Mouse (Mus musculus): Measurements from ENCODE around the gene Lamtor4. TPM values are rescaled to one million over a fixed set of nuclear protein-coding genes. Genes with fewer than 3 reads are reported as not detected.
"Not testable (repeated sequence)": the region's sequence is repeated elsewhere in the genome, so short reads cannot be mapped to it uniquely, and the experiment has no call there.

The Lamtor4 gene
- polyA plus RNA-seq (2015; fragmentation: Nextera tagmentation; extraction: Ambion mirVana), result 61.2 and 70.0 TPM in 2 replicates

- H3K27me3 ChIP-seq (ENCODE audit: insufficient read depth, low read length), result no peaks in the 10 kb centered on the region
- H3K9me3 ChIP-seq (ENCODE audit: low read length), result 0 out of 2 replicates have a peak, but pooled peaks cover 4% of the 10 kb centered on the region
- peak within 1 kb of the TSS; percentile 82 for H3K27ac ChIP-seq (ENCODE audit: low read length)
- peaks cover 20% of the 10 kb centered on the region for H3K36me3 ChIP-seq (ENCODE audit: insufficient read depth, low read length)
- peak within 1 kb of the TSS; percentile 76 for H3K4me2 ChIP-seq (replicated peaks; ENCODE audit: low read depth, low read length)
- under 1% methylated on average over 38 of the region's 38 CpGs for WGBS
- peaks cover 11% of the 10 kb centered on the region for H3K4me1 ChIP-seq (ENCODE audit: insufficient read depth, low read length)
- peak within 1 kb of the TSS; percentile 78 for H3K9ac ChIP-seq (replicated peaks; ENCODE audit: low read length)
- H3K4me3 ChIP-seq (ENCODE audit: low read length), result peak within 1 kb of the TSS; percentile 74
- ATAC-seq (ENCODE audit: low FRiP score, low TSS enrichment), result peak; percentile 100
These were observed at the start of gene Lamtor4 for GRCm38 (mm10) chr5:138255353-138256093. Gene Lamtor4 (plus strand): TSS chr5:138255482.

GRCm38 (mm10) chr5:138207253-138207652, 48.0 kb upstream of the Lamtor4 start:
- no peaks in the 10 kb centered on the region for H3K4me1 ChIP-seq (ENCODE audit: insufficient read depth, low read length)
- 90% methylated on average over 1 of the region's 1 CpGs for WGBS
- ATAC-seq (ENCODE audit: low FRiP score, low TSS enrichment), result no peak

GRCm38 (mm10) chr5:138207873-138208272, 47.4 kb upstream of the Lamtor4 start:
- Histone ChIP-seq H3K4me2 (replicated peaks; ENCODE audit: low read depth, low read length) (no peak overlapping the region), H3K4me1 (ENCODE audit: insufficient read depth, low read length) (no peaks in the 10 kb centered on the region), H3K9ac (replicated peaks; ENCODE audit: low read length) (no peak overlapping the region), H3K36me3 (ENCODE audit: insufficient read depth, low read length) (no peaks in the 10 kb centered on the region), H3K9me3 (ENCODE audit: low read length) (peaks cover 4% of the 10 kb centered on the region), H3K4me3 (ENCODE audit: low read length) (no peak overlapping the region), H3K27me3 (ENCODE audit: insufficient read depth, low read length) (no peaks in the 10 kb centered on the region), H3K27ac (ENCODE audit: low read length) (no peak overlapping the region)
- WGBS, result 82% methylated on average over 4 of the region's 4 CpGs
- no peak for ATAC-seq (ENCODE audit: low FRiP score, low TSS enrichment)

More at GRCm38 (mm10) chr5:138207253-138207652, 48.0 kb upstream of the Lamtor4 start:
- H3K36me3 ChIP-seq (ENCODE audit: insufficient read depth, low read length), result no peaks in the 10 kb centered on the region
- H3K27me3 ChIP-seq (ENCODE audit: insufficient read depth, low read length), result no peaks in the 10 kb centered on the region
- H3K9ac ChIP-seq (replicated peaks; ENCODE audit: low read length), result no peak overlapping the region
- H3K9me3 ChIP-seq (ENCODE audit: low read length), result peaks cover 4% of the 10 kb centered on the region
- no peak overlapping the region for H3K4me2 ChIP-seq (replicated peaks; ENCODE audit: low read depth, low read length)
- H3K27ac ChIP-seq (ENCODE audit: low read length), result no peak overlapping the region
- no peak overlapping the region for H3K4me3 ChIP-seq (ENCODE audit: low read length)

- peaks cover 21% of the 10 kb centered on the region for H3K9me3 ChIP-seq (ENCODE audit: low read length)
- ATAC-seq (ENCODE audit: low FRiP score, low TSS enrichment); H3K27me3 ChIP-seq (ENCODE audit: insufficient read depth, low read length); H3K4me3 ChIP-seq (ENCODE audit: low read length); H3K36me3 ChIP-seq (ENCODE audit: insufficient read depth, low read length); H3K9ac ChIP-seq (replicated peaks; ENCODE audit: low read length); H3K27ac ChIP-seq (ENCODE audit: low read length); H3K4me2 ChIP-seq (replicated peaks; ENCODE audit: low read depth, low read length); H3K4me1 ChIP-seq (ENCODE audit: insufficient read depth, low read length): not testable (repeated sequence)
- WGBS, result 94% methylated on average over 13 of the region's 13 CpGs
These were observed 38.6 kb upstream of the Lamtor4 start for GRCm38 (mm10) chr5:138216632-138217031.

GRCm38 (mm10) chr5:138219864-138220263, 35.4 kb upstream of the Lamtor4 start:
- H3K27ac ChIP-seq (ENCODE audit: low read length), result peak overlapping the region; percentile 79
- peak; percentile 89 for ATAC-seq (ENCODE audit: low FRiP score, low TSS enrichment)
- H3K9me3 ChIP-seq (ENCODE audit: low read length), result peaks cover 21% of the 10 kb centered on the region
- H3K9ac ChIP-seq (replicated peaks; ENCODE audit: low read length), result no peak overlapping the region
- no peaks in the 10 kb centered on the region for H3K36me3 ChIP-seq (ENCODE audit: insufficient read depth, low read length)
- WGBS, result 20% methylated on average over 2 of the region's 2 CpGs
- no peak overlapping the region for H3K4me3 ChIP-seq (ENCODE audit: low read length)
- H3K27me3 ChIP-seq (ENCODE audit: insufficient read depth, low read length), result no peaks in the 10 kb centered on the region
- H3K4me1 ChIP-seq (ENCODE audit: insufficient read depth, low read length), result 0 out of 2 replicates have a peak, but pooled peaks cover 4% of the 10 kb centered on the region
- no peak overlapping the region for H3K4me2 ChIP-seq (replicated peaks; ENCODE audit: low read depth, low read length)

- no peaks in the 10 kb centered on the region for H3K36me3 ChIP-seq (ENCODE audit: insufficient read depth, low read length)
- 22% methylated on average over 4 of the region's 4 CpGs for WGBS
- ATAC-seq (ENCODE audit: low FRiP score, low TSS enrichment), result peak; percentile 81; the same call in 1 of the 2 replicates
- 0 out of 2 replicates have a peak, but pooled peaks cover 4% of the 10 kb centered on the region for H3K4me1 ChIP-seq (ENCODE audit: insufficient read depth, low read length)
- H3K27me3 ChIP-seq (ENCODE audit: insufficient read depth, low read length), result no peaks in the 10 kb centered on the region
- no peak overlapping the region for H3K4me2 ChIP-seq (replicated peaks; ENCODE audit: low read depth, low read length)
- H3K27ac ChIP-seq (ENCODE audit: low read length), result no peak overlapping the region
- H3K4me3 ChIP-seq (ENCODE audit: low read length), result no peak overlapping the region
- no peak overlapping the region for H3K9ac ChIP-seq (replicated peaks; ENCODE audit: low read length)
- H3K9me3 ChIP-seq (ENCODE audit: low read length), result peaks cover 5% of the 10 kb centered on the region; the same call in 1 of the 2 replicates
These were observed 33.2 kb upstream of the Lamtor4 start for GRCm38 (mm10) chr5:138222111-138222510.

- no peak for ATAC-seq (ENCODE audit: low FRiP score, low TSS enrichment)
- H3K36me3 ChIP-seq (ENCODE audit: insufficient read depth, low read length), result no peaks in the 10 kb centered on the region
- no peak overlapping the region for H3K9ac ChIP-seq (replicated peaks; ENCODE audit: low read length)
- no peak overlapping the region for H3K4me2 ChIP-seq (replicated peaks; ENCODE audit: low read depth, low read length)
- H3K4me1 ChIP-seq (ENCODE audit: insufficient read depth, low read length), result 0 out of 2 replicates have a peak, but pooled peaks cover 4% of the 10 kb centered on the region
- H3K9me3 ChIP-seq (ENCODE audit: low read length), result no peaks in the 10 kb centered on the region
- no peaks in the 10 kb centered on the region for H3K27me3 ChIP-seq (ENCODE audit: insufficient read depth, low read length)
- H3K27ac ChIP-seq (ENCODE audit: low read length), result no peak overlapping the region
- 53% methylated on average over 3 of the region's 3 CpGs for WGBS
- no peak overlapping the region for H3K4me3 ChIP-seq (ENCODE audit: low read length)
These were observed 32.0 kb upstream of the Lamtor4 start for GRCm38 (mm10) chr5:138223287-138223686.

GRCm38 (mm10) chr5:138225700-138226099, 29.6 kb upstream of the Lamtor4 start, which contains the start of gene Nxpe5:
Gene Nxpe5 (plus strand): TSS chr5:138225898.
- no peaks in the 10 kb centered on the region for H3K27me3 ChIP-seq (ENCODE audit: insufficient read depth, low read length)
- H3K36me3 ChIP-seq (ENCODE audit: insufficient read depth, low read length), result no peaks in the 10 kb centered on the region
- H3K4me3 ChIP-seq (ENCODE audit: low read length), result no peak within 1 kb of the TSS
- H3K4me2 ChIP-seq (replicated peaks; ENCODE audit: low read depth, low read length), result no peak within 1 kb of the TSS
- no peak within 1 kb of the TSS for H3K9ac ChIP-seq (replicated peaks; ENCODE audit: low read length)
- ATAC-seq (ENCODE audit: low FRiP score, low TSS enrichment), result no peak
- WGBS, result 65% methylated on average over 2 of the region's 2 CpGs
- H3K27ac ChIP-seq (ENCODE audit: low read length), result no peak within 1 kb of the TSS
- no peaks in the 10 kb centered on the region for H3K4me1 ChIP-seq (ENCODE audit: insufficient read depth, low read length)
- H3K9me3 ChIP-seq (ENCODE audit: low read length), result no peaks in the 10 kb centered on the region

GRCm38 (mm10) chr5:138226491-138226890, 28.8 kb upstream of the Lamtor4 start:
- Histone ChIP-seq H3K36me3 (ENCODE audit: insufficient read depth, low read length) (no peaks in the 10 kb centered on the region), H3K27ac (ENCODE audit: low read length) (no peak overlapping the region), H3K9me3 (ENCODE audit: low read length) (no peaks in the 10 kb centered on the region), H3K4me3 (ENCODE audit: low read length) (no peak overlapping the region), H3K27me3 (ENCODE audit: insufficient read depth, low read length) (no peaks in the 10 kb centered on the region), H3K9ac (replicated peaks; ENCODE audit: low read length) (no peak overlapping the region), H3K4me1 (ENCODE audit: insufficient read depth, low read length) (no peaks in the 10 kb centered on the region), H3K4me2 (replicated peaks; ENCODE audit: low read depth, low read length) (no peak overlapping the region)
- 76% methylated on average over 4 of the region's 4 CpGs for WGBS
- ATAC-seq (ENCODE audit: low FRiP score, low TSS enrichment), result no peak

- Histone ChIP-seq H3K27ac (ENCODE audit: low read length) (no peak overlapping the region), H3K27me3 (ENCODE audit: insufficient read depth, low read length) (no peaks in the 10 kb centered on the region), H3K36me3 (ENCODE audit: insufficient read depth, low read length) (no peaks in the 10 kb centered on the region), H3K4me2 (replicated peaks; ENCODE audit: low read depth, low read length) (no peak overlapping the region), H3K9ac (replicated peaks; ENCODE audit: low read length) (no peak overlapping the region), H3K4me1 (ENCODE audit: insufficient read depth, low read length) (no peaks in the 10 kb centered on the region), H3K4me3 (ENCODE audit: low read length) (no peak overlapping the region), H3K9me3 (ENCODE audit: low read length) (no peaks in the 10 kb centered on the region)
- 72% methylated on average over 2 of the region's 2 CpGs for WGBS
- no peak for ATAC-seq (ENCODE audit: low FRiP score, low TSS enrichment)
These were observed 27.9 kb upstream of the Lamtor4 start for GRCm38 (mm10) chr5:138227367-138227766.

Data from kidney, embryonic 16.5 days (tissue).